In the genomic region with DNA sequence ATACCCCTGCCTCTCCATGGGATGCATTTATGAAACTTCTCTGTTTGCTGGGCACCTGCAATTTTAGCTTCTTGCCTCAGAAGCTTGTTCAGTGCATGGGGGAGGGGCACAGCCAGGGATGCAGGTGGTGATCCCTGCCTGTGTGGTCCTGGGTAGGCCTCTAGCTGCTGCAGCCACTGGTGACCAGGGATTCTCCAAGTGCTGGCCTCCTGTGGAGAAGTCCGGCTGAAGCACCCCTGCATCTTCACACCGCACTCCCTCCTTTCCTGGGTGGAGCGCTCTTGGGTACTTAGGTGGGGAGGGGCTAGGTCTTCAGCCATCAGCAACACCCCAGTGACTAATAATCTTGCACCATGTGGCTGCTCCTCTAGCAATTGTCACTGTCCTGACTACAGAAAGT, we compare ENCODE assay signal across 9 mouse cellular contexts. TPM values are rescaled to one million over a fixed set of nuclear protein-coding genes. Genes with fewer than 3 reads are reported as not detected.
A peak's percentile ranks its signal among the peaks of the same experiment; 100 is the strongest.
DNase-seq lines count a peak whose midpoint lies in the region; ATAC-seq lines count a peak whose summit lies in the region.
"Had no signal": no experiment of that assay in that cellular context is flagged by ENCODE, and none has a peak within 500 bp of the region (broad histone marks: within the 10 kb centered on the region; RNA-seq: fewer than 3 reads in every experiment).

No protein-coding gene starts in this region.

- no peaks in the 10 kb centered on the region for H3K36me3 ChIP-seq in heart, embryonic 10.5 days
- H3K36me3 ChIP-seq in forebrain, embryonic 13.5 days (ENCODE audit: poor library complexity, severe bottlenecking) = no peaks in the 10 kb centered on the region
- no peaks in the 10 kb centered on the region for H3K36me3 ChIP-seq in limb, embryonic 15.5 days

- H3K4me1 ChIP-seq in heart, embryonic 10.5 days = peaks cover 25% of the 10 kb centered on the region
- peaks cover 25% of the 10 kb centered on the region for H3K4me1 ChIP-seq in forebrain, embryonic 13.5 days
- H3K4me1 ChIP-seq in limb, embryonic 15.5 days = peaks cover 30% of the 10 kb centered on the region

- H3K27ac ChIP-seq in heart, embryonic 10.5 days = peak overlapping the region; percentile 81
- 0 out of 2 replicates have a peak overlapping the region, but pooled peaks have one; percentile 10 for H3K27ac ChIP-seq in forebrain, embryonic 13.5 days
- no peak overlapping the region for H3K27ac ChIP-seq in limb, embryonic 15.5 days

- H3K4me3 ChIP-seq in heart, embryonic 10.5 days = peak overlapping the region; percentile 65
- peak overlapping the region; percentile 55 for H3K4me3 ChIP-seq in forebrain, embryonic 13.5 days
- H3K4me3 ChIP-seq in limb, embryonic 15.5 days = peak overlapping the region; percentile 48; the same call in 1 of the 2 replicates

- 31% methylated on average over 3 of the region's 3 CpGs for WGBS in heart, embryonic 10.5 days
- WGBS in forebrain, embryonic 13.5 days = 20% methylated on average over 3 of the region's 3 CpGs
- 16% methylated on average over 3 of the region's 3 CpGs for WGBS in limb, embryonic 15.5 days

- peak overlapping the region; percentile 94 for H3K4me2 ChIP-seq in forebrain, embryonic 13.5 days
- H3K4me2 ChIP-seq in limb, embryonic 15.5 days = peak overlapping the region; percentile 92

- intact Hi-C loops in heart, postnatal 14 days (cut with DNase I) = loop anchor here (2.0 kb wide), 1 partner anchor 19 kb away; no protein-coding TSS in a partner anchor
- intact Hi-C loops in left cerebral cortex, postnatal 4 days (cut with DNase I) = no loop called here

- peak overlapping the region; percentile 78 for H3K9ac ChIP-seq in forebrain, embryonic 13.5 days
- no peak overlapping the region for H3K9ac ChIP-seq in limb, embryonic 15.5 days

- H3K9me3 ChIP-seq in heart, embryonic 10.5 days = no peaks in the 10 kb centered on the region
- no peaks in the 10 kb centered on the region for H3K9me3 ChIP-seq in forebrain, embryonic 13.5 days (replicated peaks)
- H3K9me3 ChIP-seq in limb, embryonic 15.5 days = no peaks in the 10 kb centered on the region

- no peak for DNase-seq in heart, embryonic 10.5 days (ENCODE audit: low spot score)
- no peak for DNase-seq in heart, postnatal 14 days
- DNase-seq in MN1 (ENCODE audit: low spot score) = peak; percentile 67
- DNase-seq in gastrocnemius, adult 8-10 months (ENCODE audit: low spot score in 2 of 2) = no peak
- no peak for DNase-seq in left cerebral cortex, postnatal 4 days
- no peak for DNase-seq in Muller cell, postnatal 12 days (ENCODE audit: inconsistent ontology term)

- ATAC-seq in forebrain, embryonic 13.5 days = peak; percentile 40; the same call in 1 of the 2 replicates
- ATAC-seq in limb, embryonic 15.5 days (ENCODE audit: insufficient number of reproducible peaks, low FRiP score, low TSS enrichment, low read depth) = no peak

- H3K27me3 ChIP-seq in heart, embryonic 10.5 days (ENCODE audit: insufficient read depth, poor library complexity, severe bottlenecking) = peaks cover 91% of the 10 kb centered on the region
- H3K27me3 ChIP-seq in forebrain, embryonic 13.5 days = peaks cover 33% of the 10 kb centered on the region
- H3K27me3 ChIP-seq in limb, embryonic 15.5 days = peaks cover 70% of the 10 kb centered on the region

RNA-seq across cellular contexts. Expression of gene Pde10a, which starts 1.2 kb away (rescaled TPM):
- 2.8 and 3.5 TPM in 2 replicates for polyA plus RNA-seq in heart, embryonic 10.5 days (2016; fragmentation: Nextera tagmentation; extraction: Ambion mirVana)
- 1 to 10 TPM; 2.9 to 5.0 TPM for total RNA-seq in heart, postnatal 14 days (2021)
- polyA plus RNA-seq in forebrain, embryonic 13.5 days (2015; fragmentation: Nextera tagmentation; extraction: Ambion mirVana) = 13.1 and 13.4 TPM in 2 replicates
- 1.8 and 3.1 TPM in 2 replicates for polyA plus RNA-seq in limb, embryonic 15.5 days (2015; fragmentation: Nextera tagmentation; extraction: Ambion mirVana)
- 1 to 10 TPM; 1.5 to 4.4 (median 2.8) TPM for total RNA-seq in gastrocnemius, adult 8-10 months (2022)
- total RNA-seq in left cerebral cortex, postnatal 4 days (2021) = 100 to 1,000 TPM in 1 of 2 experiments, 10 to 100 TPM in 1; 84.9 to 106 TPM

RNA-seq across cellular contexts. Expression of gene Gm17087, which starts 42.8 kb away (rescaled TPM):
- polyA plus RNA-seq in heart, embryonic 10.5 days (2016; fragmentation: Nextera tagmentation; extraction: Ambion mirVana) = not detected in 2 replicates
- not detected for total RNA-seq in heart, postnatal 14 days (2021)
- not detected in 2 replicates for polyA plus RNA-seq in forebrain, embryonic 13.5 days (2015; fragmentation: Nextera tagmentation; extraction: Ambion mirVana)
- polyA plus RNA-seq in limb, embryonic 15.5 days (2015; fragmentation: Nextera tagmentation; extraction: Ambion mirVana) = 0.16 TPM in 1 of 2 replicates, not detected in the other
- total RNA-seq in gastrocnemius, adult 8-10 months (2022) = not detected
- total RNA-seq in left cerebral cortex, postnatal 4 days (2021) = not detected
- total RNA-seq: left cerebral cortex, postnatal 10 days had no signal

Comparison
In these comparisons a context has a peak if more than half of its experiments do, and no peak if none do; other contexts are left out.
1. RNA of gene Pde10a, which starts 1.2 kb away (total RNA-seq): 84.9 to 106 TPM in left cerebral cortex, postnatal 4 days; 2.9 to 5.0 TPM in heart, postnatal 14 days and 1.5 to 4.4 TPM in gastrocnemius, adult 8-10 months; every median in the first group is over 10 times any median in the second.
2. Peak in every context shown above with its lines, with median percentiles within 50 percentile points of each other: H3K4me3 ChIP-seq.